Mouse (Mus musculus) hindbrain, embryonic 16.5 days (tissue): ENCODE measurements around the gene Fgr. TPM values are rescaled to one million over a fixed set of nuclear protein-coding genes. Genes with fewer than 3 reads are reported as not detected.

Source experiments
- ATAC-seq: fragments of 200-750 bp; cut with Nextera tagmentation; 2 replicates; pipeline ENCODE4 v1.8.0; 2017; ENCODE audit warnings: moderate TSS enrichment, moderate library complexity
- H3K27ac ChIP-seq: fragments of 300-500 bp; sonication (generic); 2 replicates; pipeline ENCODE4 v1.5.1; 2014; ENCODE audit warnings: low read depth, mild to moderate bottlenecking, control low read depth, low read length, moderate library complexity
- H3K27me3 ChIP-seq: fragments of 300-500 bp; sonication (generic); replicated peaks from 2 replicates; pipeline ENCODE4 v1.6.1; 2014; ENCODE audit warnings: low read length; ENCODE audit not compliant: control insufficient read depth, insufficient read depth
- H3K36me3 ChIP-seq: fragments of 300-500 bp; sonication (generic); 2 replicates; pipeline ENCODE4 v1.6.1; 2014; ENCODE audit warnings: mild to moderate bottlenecking, low read length, moderate library complexity, mixed read lengths; ENCODE audit not compliant: control insufficient read depth, insufficient read depth
- H3K4me1 ChIP-seq: fragments of 300-500 bp; sonication (generic); 2 replicates; pipeline ENCODE4 v1.6.1; 2014; ENCODE audit warnings: low read depth, low read length; ENCODE audit not compliant: control insufficient read depth, insufficient read depth
- H3K4me2 ChIP-seq: fragments of 300-500 bp; sonication (generic); 2 replicates; pipeline ENCODE4 v1.6.1; 2014; ENCODE audit warnings: mild to moderate bottlenecking, low read length, control low read depth, moderate library complexity
- H3K4me3 ChIP-seq: fragments of 300-500 bp; sonication (generic); 2 replicates; pipeline ENCODE4 v1.5.1; 2014; ENCODE audit warnings: mild to moderate bottlenecking, low read length, control low read depth, moderate library complexity
- H3K9ac ChIP-seq: fragments of 300-500 bp; sonication (generic); 2 replicates; pipeline ENCODE4 v1.6.1; 2014; ENCODE audit warnings: low read depth, mild to moderate bottlenecking, control low read depth, low read length, moderate library complexity
- H3K9me3 ChIP-seq: fragments of 300-500 bp; sonication (generic); 2 replicates; pipeline ENCODE4 v1.6.1; 2014; ENCODE audit warnings: mild to moderate bottlenecking, low read length, moderate library complexity; ENCODE audit not compliant: control insufficient read depth
- WGBS: fragments of 180-500 bp; shearing (Covaris S2); extraction: QIAGEN DNeasy Blood & Tissue Kit; methylation state at CpG from one replicate; pipeline ENCODE4 v1.1.7; 2014; 5-methylcytosine and 5-hydroxymethylcytosine counted together
- polyA plus RNA-seq: library from polyadenylated mRNA; unstranded; fragments of >200 nt; fragmentation: Nextera tagmentation; extraction: Ambion mirVana; gene quantifications from 2 replicates; pipeline ENCODE4 v1.2.1, GENCODE M21; 2015

Fgr gene
- polyA plus RNA-seq, 1 experiment from 2014 or later, result 0.23 TPM

GRCm38 (mm10) chr4:133011028-133011820, 37.3 kb downstream of the Fgr start, which contains the start of gene Ahdc1:
TSS of gene Ahdc1 (plus strand) at chr4:133011260.
- H3K9me3 ChIP-seq, result no peaks in the 10 kb centered on the region
- WGBS, result under 1% methylated on average over 66 of the region's 66 CpGs
- H3K9ac ChIP-seq, result peak within 1 kb of the TSS; percentile 98
- no peaks in the 10 kb centered on the region for H3K36me3 ChIP-seq
- H3K4me3 ChIP-seq, result peak within 1 kb of the TSS; percentile 89
- peak; percentile 81 for ATAC-seq
- peak within 1 kb of the TSS; percentile 97 for H3K27ac ChIP-seq
- peak within 1 kb of the TSS; percentile 97 for H3K4me2 ChIP-seq
- H3K27me3 ChIP-seq, result no peaks in the 10 kb centered on the region; the same call in 1 of the 2 replicates
- peaks cover 37% of the 10 kb centered on the region for H3K4me1 ChIP-seq

GRCm38 (mm10) chr4:133011821-133012775, 38.2 kb downstream of the Fgr start:
- H3K9ac ChIP-seq, result peak overlapping the region; percentile 98
- peak overlapping the region; percentile 97 for H3K4me2 ChIP-seq
- H3K27me3 ChIP-seq, result no peaks in the 10 kb centered on the region; the same call in 1 of the 2 replicates
- H3K27ac ChIP-seq, result peak overlapping the region; percentile 97
- peak overlapping the region; percentile 89 for H3K4me3 ChIP-seq
- 1% methylated on average over 60 of the region's 84 CpGs for WGBS
- H3K9me3 ChIP-seq, result no peaks in the 10 kb centered on the region
- H3K36me3 ChIP-seq, result no peaks in the 10 kb centered on the region
- H3K4me1 ChIP-seq, result peaks cover 46% of the 10 kb centered on the region
- 0 out of 2 replicates have a peak, but pooled peaks have one; percentile 1 for ATAC-seq

- peaks cover 53% of the 10 kb centered on the region for H3K4me1 ChIP-seq
- 0 out of 2 replicates have a peak, but pooled peaks have one; percentile 4 for ATAC-seq
- no peaks in the 10 kb centered on the region for H3K36me3 ChIP-seq
- H3K4me2 ChIP-seq, result peak overlapping the region; percentile 97
- peak overlapping the region; percentile 89 for H3K4me3 ChIP-seq
- peak overlapping the region; percentile 98 for H3K9ac ChIP-seq
- WGBS, result 0% methylated on average over 17 of the region's 17 CpGs
- no peaks in the 10 kb centered on the region for H3K9me3 ChIP-seq
- H3K27me3 ChIP-seq, result no peaks in the 10 kb centered on the region; the same call in 1 of the 2 replicates
- H3K27ac ChIP-seq, result peak overlapping the region; percentile 97
Observed at GRCm38 (mm10) chr4:133012776-133013265, 38.9 kb downstream of the Fgr start.

- Histone ChIP-seq H3K4me2 (peak overlapping the region; percentile 97), H3K36me3 (no peaks in the 10 kb centered on the region), H3K9me3 (no peaks in the 10 kb centered on the region), H3K9ac (peak overlapping the region; percentile 98), H3K4me1 (peaks cover 59% of the 10 kb centered on the region), H3K4me3 (peak overlapping the region; percentile 89), H3K27me3 (no peaks in the 10 kb centered on the region; the same call in 1 of the 2 replicates), H3K27ac (peak overlapping the region; percentile 97)
- peak; percentile 34 for ATAC-seq
- WGBS, result 0% methylated on average over 14 of the region's 18 CpGs
Observed at GRCm38 (mm10) chr4:133013266-133013891, 39.5 kb downstream of the Fgr start.

GRCm38 (mm10) chr4:133014088-133014487, 40.2 kb downstream of the Fgr start:
- H3K9me3 ChIP-seq, result no peaks in the 10 kb centered on the region
- peak overlapping the region; percentile 97 for H3K27ac ChIP-seq
- no peaks in the 10 kb centered on the region; the same call in 1 of the 2 replicates for H3K27me3 ChIP-seq
- ATAC-seq, result no peak
- H3K4me1 ChIP-seq, result peaks cover 60% of the 10 kb centered on the region
- WGBS, result 10% methylated on average over 5 of the region's 5 CpGs
- H3K9ac ChIP-seq, result peak overlapping the region; percentile 98
- peak overlapping the region; percentile 97 for H3K4me2 ChIP-seq
- H3K36me3 ChIP-seq, result no peaks in the 10 kb centered on the region
- peak overlapping the region; percentile 89 for H3K4me3 ChIP-seq

- peak overlapping the region; percentile 89 for H3K4me3 ChIP-seq
- peak overlapping the region; percentile 97 for H3K4me2 ChIP-seq
- ATAC-seq, result no peak
- peaks cover 68% of the 10 kb centered on the region for H3K4me1 ChIP-seq
- peak overlapping the region; percentile 9; the same call in 1 of the 2 replicates for H3K27ac ChIP-seq
- H3K27me3 ChIP-seq, result no peaks in the 10 kb centered on the region
- WGBS, result 12% methylated on average over 10 of the region's 10 CpGs
- H3K36me3 ChIP-seq, result no peaks in the 10 kb centered on the region
- 0 out of 2 replicates have a peak overlapping the region, but pooled peaks have one; percentile 27 for H3K9ac ChIP-seq
- H3K9me3 ChIP-seq, result no peaks in the 10 kb centered on the region
Observed at GRCm38 (mm10) chr4:133014896-133015709, 41.2 kb downstream of the Fgr start.

GRCm38 (mm10) chr4:133015710-133016651, 42.1 kb downstream of the Fgr start:
- 36% methylated on average over 9 of the region's 9 CpGs for WGBS
- H3K36me3 ChIP-seq, result no peaks in the 10 kb centered on the region
- peak overlapping the region; percentile 31 for H3K27ac ChIP-seq
- no peak overlapping the region for H3K4me3 ChIP-seq
- no peaks in the 10 kb centered on the region for H3K27me3 ChIP-seq
- H3K4me1 ChIP-seq, result peaks cover 72% of the 10 kb centered on the region
- H3K9ac ChIP-seq, result peak overlapping the region; percentile 18
- no peaks in the 10 kb centered on the region for H3K9me3 ChIP-seq
- peak overlapping the region; percentile 97 for H3K4me2 ChIP-seq
- peak; percentile 15; the same call in 1 of the 2 replicates for ATAC-seq
